Mouse (Mus musculus): Measurements from ENCODE around the gene Prcd.
"Not testable (repeated sequence)": the region's sequence is repeated elsewhere in the genome, so short reads cannot be mapped to it uniquely, and the experiment has no call there.

Prcd gene

GRCm38 (mm10) chr11:116653234-116653633 lies at the start of gene Prcd:
Gene Prcd (plus strand): TSS chr11:116653534.
- no peak for DNase-seq (ENCODE audit: low read depth, low spot score)

GRCm38 (mm10) chr11:116604097-116604496 lies 49.2 kb upstream of the Prcd start:
- no peak for DNase-seq (ENCODE audit: low read depth, low spot score)

GRCm38 (mm10) chr11:116607717-116608116 lies 45.6 kb upstream of the Prcd start:
- no peak for DNase-seq (ENCODE audit: low read depth, low spot score)

GRCm38 (mm10) chr11:116609965-116610630 lies 43.2 kb upstream of the Prcd start:
- DNase-seq (ENCODE audit: low read depth, low spot score) = no peak

GRCm38 (mm10) chr11:116611168-116611567 lies 42.2 kb upstream of the Prcd start:
- not testable (repeated sequence) for DNase-seq (ENCODE audit: low read depth, low spot score)

GRCm38 (mm10) chr11:116611883-116612282 lies 41.5 kb upstream of the Prcd start:
- DNase-seq (ENCODE audit: low read depth, low spot score) = no peak

- DNase-seq (ENCODE audit: low read depth, low spot score) = no peak
Observed at GRCm38 (mm10) chr11:116612554-116612953, 40.8 kb upstream of the Prcd start.

- DNase-seq (ENCODE audit: low read depth, low spot score) = no peak
Observed at GRCm38 (mm10) chr11:116613234-116613633, 40.1 kb upstream of the Prcd start.

- DNase-seq (ENCODE audit: low read depth, low spot score) = no peak
Observed at GRCm38 (mm10) chr11:116615735-116616437, 37.4 kb upstream of the Prcd start.

GRCm38 (mm10) chr11:116616438-116617118 lies 36.8 kb upstream of the Prcd start:
- DNase-seq (ENCODE audit: low read depth, low spot score) = no peak

- DNase-seq (ENCODE audit: low read depth, low spot score) = no peak
Observed at GRCm38 (mm10) chr11:116617641-116618040, 35.7 kb upstream of the Prcd start.

- DNase-seq (ENCODE audit: low read depth, low spot score) = no peak
Observed at GRCm38 (mm10) chr11:116618666-116619065, 34.7 kb upstream of the Prcd start.

GRCm38 (mm10) chr11:116619156-116619555 lies 34.2 kb upstream of the Prcd start:
- no peak for DNase-seq (ENCODE audit: low read depth, low spot score)

GRCm38 (mm10) chr11:116619561-116619960 lies 33.8 kb upstream of the Prcd start:
- no peak for DNase-seq (ENCODE audit: low read depth, low spot score)

GRCm38 (mm10) chr11:116620073-116620472 lies 33.3 kb upstream of the Prcd start:
- DNase-seq (ENCODE audit: low read depth, low spot score) = no peak

- no peak for DNase-seq (ENCODE audit: low read depth, low spot score)
Observed at GRCm38 (mm10) chr11:116620559-116621253, 32.6 kb upstream of the Prcd start.

- no peak for DNase-seq (ENCODE audit: low read depth, low spot score)
Observed at GRCm38 (mm10) chr11:116621258-116621704, 32.1 kb upstream of the Prcd start.

GRCm38 (mm10) chr11:116623281-116624124 lies 29.8 kb upstream of the Prcd start:
- no peak for DNase-seq (ENCODE audit: low read depth, low spot score)

- peak; percentile 74 for DNase-seq (ENCODE audit: low read depth, low spot score)
Observed at GRCm38 (mm10) chr11:116624131-116624832, 29.1 kb upstream of the Prcd start.

Data from embryo, embryonic 11.5 days (tissue).